Comparison of ENCODE assay signal across 31 mouse cellular contexts in genomic region chr10:108277198-108277597, GRCm38 (mm10). TPM values are rescaled to one million over a fixed set of nuclear protein-coding genes. Genes with fewer than 3 reads are reported as not detected.
DNase-seq lines count a peak whose midpoint lies in the region; ATAC-seq lines count a peak whose summit lies in the region.
"Had no signal": no experiment of that assay in that cellular context is flagged by ENCODE, and none has a peak within 500 bp of the region (broad histone marks: within the 10 kb centered on the region; RNA-seq: fewer than 3 reads in every experiment).

No protein-coding gene starts in this region.

- ATAC-seq in heart, embryonic 12.5 days (ENCODE audit: insufficient number of reproducible peaks, low FRiP score) = no peak
- 0 out of 2 replicates have a peak, but pooled peaks have one; percentile 55 for ATAC-seq in lung, embryonic 15.5 days (ENCODE audit: borderline replicate concordance, extremely low read depth, low FRiP score, low TSS enrichment)
- ATAC-seq in heart, embryonic 15.5 days (replicated peaks; ENCODE audit: insufficient number of reproducible peaks, insufficient read depth, low FRiP score, low read depth) = no peak
- ATAC-seq in heart, embryonic 16.5 days (replicated peaks; ENCODE audit: extremely low read depth, insufficient read depth, low FRiP score) = peak; percentile 54; the same call in 1 of the 2 replicates
- ATAC-seq: forebrain, embryonic 16.5 days; liver, embryonic 12.5 days; liver, postnatal 0 days had no signal

- WGBS in heart, embryonic 12.5 days = 54% methylated on average over 7 of the region's 7 CpGs
- WGBS in lung, embryonic 15.5 days = 27% methylated on average over 7 of the region's 7 CpGs
- 35% methylated on average over 7 of the region's 7 CpGs for WGBS in heart, embryonic 15.5 days
- WGBS in heart, embryonic 16.5 days = 27% methylated on average over 7 of the region's 7 CpGs

- no peak overlapping the region for H3K4me2 ChIP-seq in heart, embryonic 12.5 days
- no peak overlapping the region for H3K4me2 ChIP-seq in lung, embryonic 15.5 days
- no peak overlapping the region for H3K4me2 ChIP-seq in heart, embryonic 15.5 days
- H3K4me2 ChIP-seq in heart, embryonic 16.5 days (ENCODE audit: low read depth, low read length) = no peak overlapping the region
- H3K4me2 ChIP-seq: hindbrain, embryonic 13.5 days; kidney, embryonic 15.5 days; liver, embryonic 12.5 days; midbrain, embryonic 12.5 days; neural tube, embryonic 12.5 days had no signal

- intact Hi-C loops in heart, postnatal 14 days (cut with DNase I) = no loop called here

- H3K4me1 ChIP-seq in heart, embryonic 12.5 days (replicated peaks) = peaks cover 10% of the 10 kb centered on the region
- no peaks in the 10 kb centered on the region for H3K4me1 ChIP-seq in lung, embryonic 15.5 days
- H3K4me1 ChIP-seq in heart, embryonic 15.5 days (replicated peaks) = peaks cover 13% of the 10 kb centered on the region
- H3K4me1 ChIP-seq in heart, embryonic 16.5 days (ENCODE audit: control insufficient read depth, insufficient read depth, low read length) = peaks cover 8% of the 10 kb centered on the region; the same call in 1 of the 2 replicates
- H3K4me1 ChIP-seq: hindbrain, embryonic 13.5 days; kidney, embryonic 15.5 days; megakaryocyte, embryonic 14.5 days; midbrain, embryonic 12.5 days; neural tube, embryonic 12.5 days had no signal

- H3K36me3 ChIP-seq in heart, embryonic 12.5 days = peaks cover 49% of the 10 kb centered on the region
- H3K36me3 ChIP-seq in lung, embryonic 15.5 days = peaks cover 43% of the 10 kb centered on the region
- H3K36me3 ChIP-seq in heart, embryonic 15.5 days = peaks cover 38% of the 10 kb centered on the region
- peaks cover 39% of the 10 kb centered on the region for H3K36me3 ChIP-seq in heart, embryonic 16.5 days (ENCODE audit: control insufficient read depth, insufficient read depth)

- H3K9ac ChIP-seq in heart, embryonic 12.5 days = no peak overlapping the region
- H3K9ac ChIP-seq in lung, embryonic 15.5 days = no peak overlapping the region
- H3K9ac ChIP-seq in heart, embryonic 15.5 days = no peak overlapping the region
- no peak overlapping the region for H3K9ac ChIP-seq in heart, embryonic 16.5 days (ENCODE audit: low read length)
- H3K9ac ChIP-seq: hindbrain, embryonic 13.5 days; kidney, embryonic 15.5 days; liver, embryonic 12.5 days; liver, postnatal 0 days; midbrain, embryonic 12.5 days; neural tube, embryonic 12.5 days had no signal

- H3K27ac ChIP-seq in heart, embryonic 12.5 days (ENCODE audit: poor library complexity, severe bottlenecking) = peak overlapping the region; percentile 68; the same call in 1 of the 2 replicates
- H3K27ac ChIP-seq in lung, embryonic 15.5 days = peak overlapping the region; percentile 16; the same call in 1 of the 2 replicates
- peak overlapping the region; percentile 48 for H3K27ac ChIP-seq in heart, embryonic 15.5 days
- peak overlapping the region; percentile 62 for H3K27ac ChIP-seq in heart, embryonic 16.5 days (ENCODE audit: low read length)
- H3K27ac ChIP-seq: gastrocnemius, adult 2 months; hindbrain, embryonic 13.5 days; kidney, embryonic 15.5 days; layer of hippocampus, adult 2 months; left cerebral cortex, adult 2 months; liver, embryonic 12.5 days; neural tube, embryonic 12.5 days; stomach, postnatal 0 days had no signal

- DNase-seq in heart, postnatal 14 days = no peak
- DNase-seq in lung, postnatal 4 days = no peak
- no peak for DNase-seq in spleen, postnatal 4 days (ENCODE audit: low spot score in 2 of 2)
- DNase-seq: adrenal gland, postnatal 25 days; B cell, adult 2 months; cerebellum, adult 18-20 months; cerebellum, postnatal 14 days; gastrocnemius, adult 2 months; gastrocnemius, postnatal 36 days; kidney, adult 18-20 months; kidney, postnatal 25 days; liver, postnatal 0 days; right cerebral cortex, adult 18-20 months; spleen, adult 18-20 months; thymus, postnatal 4 days had no signal

- no peak overlapping the region for H3K4me3 ChIP-seq in heart, embryonic 12.5 days
- H3K4me3 ChIP-seq in lung, embryonic 15.5 days = no peak overlapping the region
- H3K4me3 ChIP-seq in heart, embryonic 15.5 days = no peak overlapping the region
- H3K4me3 ChIP-seq in heart, embryonic 16.5 days (ENCODE audit: low read length) = no peak overlapping the region
- H3K4me3 ChIP-seq: erythroblast, embryonic 14.5 days; gastrocnemius, adult 2 months; hindbrain, embryonic 13.5 days; kidney, embryonic 15.5 days; layer of hippocampus, adult 2 months; left cerebral cortex, adult 2 months; liver, embryonic 12.5 days; megakaryocyte, embryonic 14.5 days; midbrain, embryonic 12.5 days; myocyte; neural tube, embryonic 12.5 days had no signal

- H3K27me3 ChIP-seq in heart, embryonic 12.5 days (replicated peaks) = no peaks in the 10 kb centered on the region
- H3K27me3 ChIP-seq in lung, embryonic 15.5 days = no peaks in the 10 kb centered on the region
- H3K27me3 ChIP-seq in heart, embryonic 15.5 days = no peaks in the 10 kb centered on the region
- no peaks in the 10 kb centered on the region for H3K27me3 ChIP-seq in heart, embryonic 16.5 days (ENCODE audit: control insufficient read depth, insufficient read depth, low read length)
- H3K27me3 ChIP-seq: hindbrain, embryonic 13.5 days; kidney, embryonic 15.5 days; liver, embryonic 12.5 days; megakaryocyte, embryonic 14.5 days; midbrain, embryonic 12.5 days; neural tube, embryonic 12.5 days had no signal

- H3K9me3 ChIP-seq in heart, embryonic 12.5 days (replicated peaks) = no peaks in the 10 kb centered on the region
- H3K9me3 ChIP-seq in lung, embryonic 15.5 days = no peaks in the 10 kb centered on the region
- H3K9me3 ChIP-seq in heart, embryonic 15.5 days (replicated peaks) = no peaks in the 10 kb centered on the region
- no peaks in the 10 kb centered on the region for H3K9me3 ChIP-seq in heart, embryonic 16.5 days (replicated peaks; ENCODE audit: control insufficient read depth, low read length)
- H3K9me3 ChIP-seq: hindbrain, embryonic 13.5 days; kidney, embryonic 15.5 days; liver, embryonic 12.5 days; megakaryocyte, embryonic 14.5 days; midbrain, embryonic 12.5 days; neural tube, embryonic 12.5 days had no signal

RNA-seq across cellular contexts. Expression of gene Pawr, which starts 54.7 kb away (rescaled TPM):
- polyA plus RNA-seq in heart, embryonic 12.5 days (2016; fragmentation: Nextera tagmentation; extraction: Ambion mirVana) = 21.0 and 23.2 TPM in 2 replicates
- 1 to 10 TPM; 3.1 to 3.4 TPM for total RNA-seq in heart, postnatal 14 days (2021)
- polyA plus RNA-seq in lung, embryonic 15.5 days (2015; fragmentation: Nextera tagmentation; extraction: Ambion mirVana) = 20.8 and 21.0 TPM in 2 replicates
- 7.2 and 8.9 TPM in 2 replicates for polyA plus RNA-seq in heart, embryonic 15.5 days (2015; fragmentation: Nextera tagmentation; extraction: Ambion mirVana)
- 4.1 and 6.2 TPM in 2 replicates for polyA plus RNA-seq in heart, embryonic 16.5 days (2015; fragmentation: Nextera tagmentation; extraction: Ambion mirVana)

Comparison
In these comparisons a context has a peak if more than half of its experiments do, and no peak if none do; other contexts are left out.
1. ATAC-seq: peak in lung, embryonic 15.5 days (single experiment) and heart, embryonic 16.5 days (single experiment); none in heart, embryonic 12.5 days (single experiment) and heart, embryonic 15.5 days (single experiment).
2. H3K27ac ChIP-seq: peak in every context shown above with its lines; median percentile 68 in heart, embryonic 12.5 days; 62 in heart, embryonic 16.5 days; 48 in heart, embryonic 15.5 days; 16 in lung, embryonic 15.5 days.